Mouse (Mus musculus) G1E-ER4 (cell line): ENCODE measurements at regions not wholly inside any gene's neighbourhood (a gene's known extent, or its start where the extent isn't known, plus 50 kb on each side); places are given as distances from the start of the nearest gene placed in this dataset.
A peak's percentile ranks its signal among the peaks of the same experiment; 100 is the strongest.

Source experiments
- GATA1 ChIP-seq: IDR thresholded peaks from one replicate; pipeline ENCODE4 v1.8.0; 2012; ENCODE audit warnings: low read length, inconsistent platforms

DNA sequence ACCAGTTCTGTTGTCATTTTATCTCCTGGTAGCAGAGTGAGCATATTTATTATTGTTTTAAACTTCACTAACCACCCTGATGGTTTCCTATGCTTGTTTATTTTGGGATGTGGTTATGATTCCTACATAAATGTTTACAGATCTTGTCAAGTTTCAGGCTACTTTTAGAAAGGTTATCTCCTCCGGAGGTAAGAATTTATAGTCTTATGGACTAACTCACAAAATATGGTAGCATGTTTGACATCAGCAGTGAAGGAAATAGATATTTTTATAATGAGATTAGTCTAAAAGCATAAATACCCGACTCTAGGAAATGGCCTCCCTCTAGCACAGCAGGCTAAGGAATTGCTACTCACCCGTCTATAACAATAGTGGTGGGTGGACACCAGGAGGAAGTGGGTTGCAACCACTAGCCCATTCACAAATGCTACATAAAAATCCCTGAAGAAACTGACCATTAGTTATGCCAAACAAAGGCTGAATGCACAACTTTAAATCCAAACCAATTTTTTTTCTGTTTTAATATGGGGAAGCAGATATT, 228.6 kb upstream of the Sema3d start:
- TF ChIP-seq GATA1, result no peak

DNA sequence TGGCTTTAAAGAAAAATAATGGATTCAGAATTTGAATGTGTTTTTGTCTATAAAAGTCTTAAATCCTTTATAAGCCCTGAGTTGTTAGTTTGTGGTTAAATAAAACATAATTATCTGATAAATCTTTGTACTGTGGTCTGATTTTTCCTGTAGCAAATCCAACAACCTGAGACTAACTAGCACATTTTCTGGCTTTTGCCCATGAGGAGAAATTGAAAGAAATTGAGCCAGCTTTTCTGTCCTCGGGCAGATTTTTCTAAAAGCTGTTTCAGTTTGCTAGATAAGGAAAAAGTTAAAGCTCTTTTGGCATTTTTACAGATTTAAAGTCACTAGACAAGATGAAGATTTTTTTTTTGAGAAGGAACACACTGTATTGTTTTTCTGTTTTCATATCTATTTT, 191.5 kb upstream of the Sema3d start:
- TF ChIP-seq GATA1, result no peak

DNA sequence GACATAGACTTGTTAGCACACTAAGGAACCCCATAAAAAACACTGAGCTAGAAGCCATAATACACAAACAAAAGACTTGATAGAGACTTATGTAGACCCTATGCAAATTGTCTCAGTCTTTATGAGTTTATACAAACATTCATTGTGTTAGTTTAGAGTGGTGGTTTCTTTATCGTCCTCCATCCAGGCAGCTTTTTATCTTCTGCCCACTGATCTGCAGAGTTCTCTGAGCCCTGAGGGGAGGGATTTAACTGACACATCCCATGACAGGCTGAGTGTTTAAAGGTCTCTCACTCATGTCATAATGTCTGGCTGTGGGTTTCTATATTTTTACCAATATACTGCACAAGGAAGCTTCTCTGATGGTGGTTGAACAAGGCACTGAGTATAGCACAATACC, 175.7 kb upstream of the Sema3d start:
- peak; percentile 49 for TF ChIP-seq GATA1

DNA sequence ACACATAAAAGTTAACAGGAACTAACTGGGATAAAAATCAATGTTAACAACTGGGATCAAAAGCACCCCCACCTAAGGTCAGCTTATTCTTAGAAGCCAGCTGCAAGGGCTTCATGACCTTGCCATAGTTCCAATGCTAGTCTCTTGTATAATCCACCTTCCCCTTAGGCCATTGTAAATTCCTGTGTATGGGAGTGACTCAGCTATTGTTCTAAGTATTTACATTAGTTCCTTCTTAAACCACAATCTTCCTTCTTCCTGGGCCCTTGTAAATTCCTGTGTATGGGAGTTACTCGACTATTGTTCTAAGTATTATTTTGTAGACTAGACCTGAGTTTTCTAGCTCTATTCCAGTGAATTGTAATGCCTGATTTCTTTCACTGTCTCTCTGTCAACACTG, 173.6 kb upstream of the Sema3d start:
- no peak for TF ChIP-seq GATA1

DNA sequence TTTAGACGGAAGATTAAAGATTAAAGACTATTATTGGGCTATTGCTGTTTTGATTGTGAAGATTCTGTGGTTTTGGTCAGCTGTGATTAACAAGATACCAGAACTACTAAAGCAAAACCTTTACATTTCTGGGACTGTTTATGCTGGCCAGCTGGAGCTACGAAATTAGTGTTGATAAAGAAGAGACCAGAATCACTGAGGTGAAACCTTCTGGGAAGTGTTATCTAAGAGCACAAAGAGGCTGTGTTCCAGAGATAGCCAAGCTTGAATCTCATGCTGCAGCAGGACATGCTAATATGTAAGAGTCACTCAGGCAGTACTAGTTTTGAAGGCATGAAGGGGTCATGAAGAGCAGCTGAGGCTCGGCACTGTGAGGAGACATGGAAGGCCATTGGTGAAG, 169.7 kb upstream of the Sema3d start:
- TF ChIP-seq GATA1, result no peak

DNA sequence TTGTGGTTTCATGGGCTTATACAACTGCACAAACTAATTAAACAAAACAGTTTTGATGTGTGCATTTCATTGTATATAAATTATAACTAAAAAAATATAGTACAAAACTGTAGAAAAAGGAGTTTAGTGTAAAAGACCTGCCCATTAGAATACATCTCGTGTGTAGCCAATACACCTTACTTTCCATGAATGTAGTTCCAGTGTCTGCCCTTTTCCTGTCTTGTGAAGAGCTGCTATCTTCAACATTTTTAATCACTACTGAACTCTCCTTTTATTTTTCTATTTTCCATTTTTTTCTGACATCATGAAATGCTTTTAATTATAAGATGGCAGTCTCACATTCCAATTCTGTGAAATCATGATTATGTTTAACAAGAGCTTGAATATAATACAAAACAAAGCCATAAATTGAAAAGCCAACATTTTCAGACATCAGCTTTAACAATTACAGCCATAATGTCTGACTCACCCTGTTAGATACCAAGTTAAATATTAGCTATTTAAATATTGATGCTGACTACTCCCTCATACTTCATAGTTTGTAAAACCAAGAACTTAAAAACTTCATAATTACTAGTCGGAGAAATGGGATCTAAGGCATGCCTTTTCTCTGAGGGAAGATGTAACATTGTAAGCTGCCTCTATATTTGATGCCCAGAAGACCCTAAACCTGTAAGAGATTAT, 163.6 kb upstream of the Sema3d start:
- no peak for TF ChIP-seq GATA1

DNA sequence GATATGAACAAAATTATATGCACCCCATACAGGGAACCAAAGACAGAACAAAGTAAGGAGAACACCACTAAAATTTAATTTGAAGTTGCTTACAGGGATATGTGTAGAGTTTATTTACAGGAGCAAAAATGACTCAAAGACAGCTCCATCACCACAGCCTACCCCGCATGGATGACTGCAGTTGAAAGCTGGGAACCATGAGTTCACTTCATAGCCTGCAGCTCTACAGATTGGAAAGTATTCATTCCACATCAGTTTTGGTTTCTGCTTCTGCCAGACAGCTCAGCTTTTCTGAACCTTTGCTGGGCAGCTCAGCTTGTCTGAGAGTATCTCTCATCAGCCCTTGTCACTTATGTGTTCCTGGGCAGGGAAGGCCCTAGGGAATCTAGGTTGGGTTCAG, 160.6 kb upstream of the Sema3d start:
- no peak for TF ChIP-seq GATA1

DNA sequence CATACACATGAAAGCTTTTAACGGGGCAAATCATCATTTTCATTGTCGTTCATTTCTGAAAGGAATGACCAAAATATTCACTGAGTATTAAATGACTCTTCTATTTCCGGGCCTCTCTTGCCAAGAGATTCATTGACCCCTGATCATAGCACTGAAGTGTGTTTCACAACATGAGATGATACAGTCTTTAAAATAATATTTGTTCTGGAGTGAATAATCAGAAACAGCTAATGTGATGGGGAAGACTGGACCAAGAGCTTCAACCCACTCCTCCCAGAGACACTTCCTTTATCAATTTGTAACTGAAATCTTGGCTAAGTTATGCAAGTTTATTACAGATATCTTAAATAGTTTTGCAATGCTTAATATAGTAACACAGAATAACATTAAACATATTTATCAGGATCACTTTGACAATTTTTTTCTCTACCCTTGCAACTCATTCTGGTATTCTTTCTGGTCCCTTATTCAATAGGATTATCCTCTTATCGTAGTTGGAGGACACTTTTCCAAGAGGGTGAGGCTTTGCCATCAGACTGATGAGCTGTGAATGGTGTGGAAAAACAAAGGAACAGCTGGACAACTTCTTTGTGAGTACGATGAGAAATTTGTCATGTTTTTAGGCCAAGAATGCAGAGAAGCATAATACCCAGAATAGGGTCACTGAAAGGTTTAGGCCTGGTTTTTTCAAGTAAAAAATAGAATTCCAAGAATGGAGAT, 149.6 kb upstream of the Sema3d start:
- TF ChIP-seq GATA1, result no peak

DNA sequence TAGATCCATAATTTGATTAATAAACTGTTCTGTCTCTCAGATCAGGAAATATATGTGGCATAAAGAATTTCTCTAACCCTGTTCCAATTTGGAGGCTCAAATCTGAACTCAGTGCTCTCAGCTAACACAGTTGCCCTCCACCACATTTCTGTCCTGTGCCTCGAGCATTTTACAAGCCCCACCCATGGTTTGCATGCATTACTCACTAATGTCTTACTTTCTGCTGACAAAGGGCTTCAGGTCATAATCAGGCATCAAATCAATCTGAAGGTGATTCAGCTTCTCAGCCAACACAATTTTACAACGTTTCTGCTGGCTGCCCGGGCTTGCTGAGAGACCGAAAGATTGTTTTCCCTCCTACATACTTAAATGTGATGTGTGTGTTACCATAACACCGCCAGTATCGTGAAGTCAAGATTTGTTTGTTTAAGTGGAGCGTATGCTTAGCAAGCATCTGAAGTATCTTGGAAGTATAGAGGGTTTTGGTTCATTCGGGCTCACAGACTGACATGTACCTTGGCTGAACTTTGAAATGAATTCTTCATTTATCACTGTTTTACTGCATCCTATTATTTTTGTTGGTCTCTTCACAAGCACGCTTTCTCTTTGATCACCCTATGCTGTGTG, 139.9 kb upstream of the Sema3d start:
- no peak for TF ChIP-seq GATA1

DNA sequence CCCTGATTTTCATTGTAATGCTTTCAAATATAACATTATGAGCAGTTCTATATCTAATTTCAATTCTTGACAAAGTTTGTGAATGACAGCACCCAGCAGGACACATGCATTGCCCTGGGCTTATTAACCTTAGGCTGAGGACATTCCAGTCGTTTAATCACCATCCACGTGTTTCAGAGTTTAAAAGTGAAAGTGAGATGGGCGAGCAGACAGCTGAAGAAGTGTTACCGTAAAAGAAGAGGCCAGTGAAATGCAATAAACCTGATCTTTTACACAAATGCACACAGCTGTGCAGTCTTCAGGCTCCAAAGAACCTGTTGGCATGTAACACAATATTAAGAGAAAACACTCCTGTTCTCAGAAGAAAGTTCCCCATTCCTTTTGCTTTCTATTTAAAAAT, 89.5 kb upstream of the Sema3d start:
- TF ChIP-seq GATA1, result no peak

DNA sequence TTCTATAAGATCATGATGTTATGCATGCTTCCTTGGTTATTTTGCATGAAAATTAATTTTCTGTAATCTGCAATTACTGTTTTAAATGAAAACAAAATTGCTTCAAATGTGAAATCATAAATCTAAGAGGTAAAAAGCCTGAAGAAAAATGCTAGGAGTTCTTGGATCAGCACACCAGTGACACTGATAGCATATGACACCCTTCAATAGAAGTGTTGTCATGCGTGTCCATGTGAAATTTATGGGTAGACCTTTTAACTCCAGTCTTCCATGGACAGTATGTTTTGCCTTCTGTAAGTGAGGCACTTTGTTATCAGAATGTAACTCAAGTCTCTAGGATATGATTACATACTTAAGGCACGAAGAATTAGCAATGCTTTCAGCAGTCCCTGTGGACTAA, 85.9 kb upstream of the Sema3d start:
- TF ChIP-seq GATA1, result no peak

DNA sequence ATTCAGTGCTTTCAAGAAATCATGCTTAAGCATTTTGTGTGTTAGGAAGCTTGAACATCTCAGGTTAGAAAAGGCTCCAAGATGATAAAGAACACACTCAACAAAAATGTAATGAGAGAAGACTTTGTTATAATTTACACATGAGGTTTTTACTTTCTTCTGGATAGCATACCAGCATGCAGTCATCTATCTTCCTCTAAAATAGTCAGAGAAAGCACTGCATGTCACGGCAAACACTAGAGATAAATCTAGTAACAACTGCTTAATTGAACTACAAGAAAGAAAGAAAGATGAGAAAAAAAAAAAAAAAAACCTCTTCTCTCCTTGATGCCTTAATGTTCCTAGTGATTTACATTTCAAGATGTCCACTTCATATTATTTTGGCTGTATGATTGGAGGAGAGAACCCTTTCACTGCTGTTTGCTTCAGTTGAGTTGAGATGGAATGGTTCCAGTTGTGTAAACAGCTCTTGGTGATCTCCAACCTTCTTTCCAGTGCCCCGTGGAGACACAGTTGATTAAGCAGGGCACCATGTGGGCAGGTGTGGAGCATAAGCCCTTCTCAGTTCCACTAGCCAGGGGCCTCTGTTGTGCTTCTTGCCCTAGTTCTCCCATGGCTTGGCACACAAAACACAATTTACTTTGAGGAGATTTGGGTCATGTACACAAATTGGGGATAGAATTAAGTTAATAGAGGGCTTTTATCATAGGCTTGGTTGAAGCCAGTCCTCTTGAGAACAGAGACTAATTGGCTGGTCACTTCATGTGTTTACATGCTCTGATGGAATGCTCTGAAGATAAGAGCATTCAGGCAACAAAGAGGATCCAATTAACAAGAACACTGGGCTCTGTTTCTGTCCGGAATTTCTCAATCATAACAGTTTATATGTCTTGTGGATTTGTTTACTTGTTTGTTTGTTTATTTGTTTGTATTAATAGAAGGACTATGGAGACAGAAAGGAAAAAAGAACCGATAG, 81.1 kb upstream of the Sema3d start:
- no peak for TF ChIP-seq GATA1

DNA sequence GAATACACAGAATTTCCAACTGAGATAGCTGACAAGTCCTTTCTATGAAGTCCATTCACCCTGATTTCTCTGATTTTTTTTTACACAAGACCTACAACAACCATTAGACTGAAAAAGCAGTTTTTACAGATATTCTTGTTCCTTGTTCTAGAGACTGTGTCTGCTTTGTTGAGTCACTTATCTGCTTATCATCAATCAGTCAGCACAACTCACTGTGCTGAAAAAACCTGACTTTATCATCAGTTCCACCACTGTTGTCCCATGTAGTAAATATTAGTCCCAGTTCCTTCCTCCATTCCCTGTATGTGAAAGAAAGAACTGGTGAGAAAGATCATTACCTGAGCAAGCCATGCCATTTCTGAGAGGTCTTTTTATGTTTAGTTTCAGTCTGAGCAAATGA, 73.8 kb upstream of the Sema3d start:
- no peak for TF ChIP-seq GATA1

DNA sequence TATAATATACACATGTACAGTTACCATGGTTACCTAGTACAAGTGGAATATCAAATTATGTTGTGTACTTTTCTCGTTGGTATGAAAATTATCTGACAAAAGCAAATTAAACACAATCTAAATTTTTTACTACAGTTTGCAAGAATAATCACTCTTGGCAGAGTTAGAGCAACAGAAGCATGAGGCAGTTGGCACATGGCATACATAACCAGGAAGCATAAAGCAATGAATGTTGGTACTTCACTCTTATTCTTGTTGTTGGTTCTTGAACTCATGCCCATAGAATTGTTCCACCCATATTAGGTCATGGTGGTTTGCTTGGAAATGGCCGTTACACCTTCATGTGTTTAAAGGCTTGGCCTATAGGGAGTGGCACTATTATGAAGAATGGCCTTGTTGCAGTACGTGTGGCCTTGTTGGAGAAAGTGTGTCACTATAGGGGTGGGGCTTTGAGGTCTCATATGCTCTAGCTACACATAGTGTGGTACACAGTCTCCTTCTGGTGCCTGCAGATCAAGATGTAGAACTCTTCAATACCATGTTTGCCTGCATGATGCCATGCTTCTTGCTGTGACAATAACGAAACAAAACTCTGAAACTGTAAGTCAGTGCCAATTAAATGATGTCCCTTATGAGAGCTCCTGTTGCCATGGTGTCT, 50.4 kb upstream of the Sema3d start:
- TF ChIP-seq GATA1, result no peak
